Mouse (Mus musculus): ENCODE measurements around the gene Ypel4.

GRCm38 (mm10) chr2:84735346-84735920, 1.6 kb downstream of the Ypel4 start:
- no peak for TF ChIP-seq CTCF (IDR thresholded peaks at IDR 0.05; ENCODE audit: insufficient read depth, low read length)
- TF ChIP-seq POLR2A (IDR thresholded peaks at IDR 0.05; ENCODE audit: borderline replicate concordance, extremely low read depth, low read depth, low read length), result no peak
